Mouse (Mus musculus): ENCODE data around the gene Calm4.

- TF ChIP-seq ZNF384 (IDR thresholded peaks at IDR 0.05; ENCODE audit: low read depth, low read length) (no peak), MAFK (IDR thresholded peaks at IDR 0.05; ENCODE audit: insufficient read depth, low read depth, low read length) (no peak), CHD2 (IDR thresholded peaks at IDR 0.05; ENCODE audit: low read depth, low read length) (no peak), HCFC1 (IDR thresholded peaks at IDR 0.05; ENCODE audit: borderline replicate concordance, insufficient read depth, low read length) (no peak)
Measured at GRCm38 (mm10) chr13:3796649-3797048, 40.9 kb upstream of the Calm4 start.
